Mouse (Mus musculus) induced T-regulatory cell, adult 2 months (primary cell): ENCODE data around the gene Pde10a.

Source experiments
- DNase-seq: peaks from one replicate; pipeline ENCODE4 v3.0.0-alpha.2; 2012; ENCODE audit warnings: low read depth

Pde10a gene

GRCm38 (mm10) chr17:8525225-8525721 lies at the start of gene Pde10a:
Gene Pde10a, plus strand, starts transcription at chr17:8525372.
- DNase-seq, result peak; percentile 10

DNA sequence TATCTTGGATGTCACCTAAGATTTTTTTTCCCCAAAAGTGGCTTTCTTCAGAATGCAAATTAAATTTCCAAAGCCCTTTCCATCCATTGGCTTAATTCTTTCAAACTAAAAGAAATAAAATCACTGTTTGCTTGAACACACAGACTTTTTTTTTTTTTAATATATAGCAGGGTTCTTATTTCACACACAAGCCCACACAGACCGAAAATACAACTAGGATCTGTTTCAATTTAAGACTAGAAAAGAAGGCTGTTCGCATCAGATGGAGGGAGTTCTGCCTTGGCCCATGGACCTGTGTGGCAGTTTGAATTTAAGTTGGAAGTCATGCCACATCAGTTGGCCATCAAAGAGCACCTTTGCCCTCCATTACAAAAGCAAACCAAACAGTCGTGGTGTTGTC lies 46.6 kb upstream of the Pde10a start:
- DNase-seq, result no peak

DNA sequence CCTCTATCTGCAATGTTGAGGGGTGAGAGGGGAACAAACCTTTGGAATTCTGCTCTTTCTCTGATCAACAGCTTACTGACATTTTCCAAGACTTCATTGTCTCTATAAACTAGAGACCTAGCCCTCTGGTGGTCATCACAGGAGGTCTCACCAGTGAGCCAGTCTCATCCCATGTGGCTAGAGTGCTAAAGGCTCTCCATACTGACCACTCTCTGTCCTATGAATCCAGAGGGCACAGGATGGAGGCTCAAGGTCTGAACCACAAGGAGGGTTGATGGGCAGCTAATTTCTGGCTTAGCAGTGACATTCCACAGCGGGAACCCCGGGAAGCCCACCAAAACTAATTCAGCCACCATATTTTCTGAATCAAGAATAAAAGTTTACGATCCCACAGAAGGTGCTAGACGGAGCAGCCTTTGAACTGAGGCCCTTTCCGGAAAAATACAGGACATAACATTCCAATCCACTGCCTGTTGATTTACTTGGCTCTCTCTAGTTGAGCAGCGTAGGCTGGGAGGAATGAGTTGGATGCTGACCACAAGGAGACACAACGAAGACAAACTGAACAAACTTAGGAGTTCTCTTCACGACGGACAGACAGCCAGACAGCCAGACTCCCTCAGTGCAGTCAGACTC lies 45.6 kb upstream of the Pde10a start:
- DNase-seq, result no peak

DNA sequence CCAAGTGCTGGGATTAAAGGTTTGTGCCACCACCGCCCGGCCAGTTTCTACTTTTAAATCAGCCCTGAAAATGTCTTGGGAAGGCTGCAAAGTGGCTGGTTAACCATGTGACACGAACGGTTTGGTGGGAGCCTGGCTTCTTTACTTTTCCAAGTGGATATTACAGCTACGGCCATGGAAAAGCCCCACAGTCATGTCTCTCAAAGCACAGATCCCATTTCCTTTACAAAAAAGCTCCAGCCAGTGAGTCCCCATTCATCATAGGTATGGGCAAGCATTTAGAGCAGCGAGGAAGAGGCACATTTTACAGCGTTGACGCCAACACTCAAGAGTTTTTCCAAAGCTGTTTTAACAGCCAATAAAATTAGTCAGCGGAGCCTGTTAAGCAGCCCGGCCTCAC lies 43.4 kb upstream of the Pde10a start:
- DNase-seq, result no peak

DNA sequence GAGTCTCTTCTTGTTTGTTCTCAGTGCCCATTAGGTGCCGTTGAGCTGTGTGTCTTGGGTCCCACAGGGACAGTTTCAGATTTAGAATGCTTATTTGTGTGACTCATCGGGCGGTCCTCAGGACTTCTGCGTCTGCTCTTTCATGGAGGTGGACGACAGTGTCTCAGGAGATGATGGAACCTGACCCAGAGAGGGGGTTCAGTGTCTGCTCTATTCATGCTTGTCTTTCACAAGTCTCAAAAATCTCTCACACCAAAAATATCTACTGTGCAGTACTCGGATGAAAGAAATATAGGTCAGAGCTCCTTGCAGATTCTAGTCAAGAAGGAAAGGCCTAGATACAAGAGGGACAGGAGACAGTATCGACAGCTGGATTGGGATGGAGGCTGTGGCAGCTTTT lies 42.3 kb upstream of the Pde10a start:
- DNase-seq, result no peak

DNA sequence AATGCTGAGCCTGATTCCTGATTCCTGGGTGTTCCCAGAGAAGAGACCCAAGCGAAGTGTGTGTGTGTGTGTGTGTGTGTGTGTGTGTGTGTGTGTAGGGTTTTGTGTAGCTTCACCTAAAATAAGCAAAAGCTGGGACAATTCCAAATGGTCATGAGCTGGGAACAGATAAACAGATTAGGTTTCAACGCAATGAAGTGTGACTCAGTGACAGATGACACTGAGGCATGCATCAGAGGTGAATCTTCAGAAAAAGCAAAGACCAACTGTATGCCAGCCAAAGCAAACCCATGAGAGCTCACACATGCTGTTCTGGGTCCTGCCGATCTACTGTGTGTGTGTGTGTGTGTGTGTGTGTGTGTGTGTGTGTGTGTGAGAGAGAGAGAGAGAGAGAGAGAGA lies 40.9 kb upstream of the Pde10a start:
- DNase-seq, result no peak

DNA sequence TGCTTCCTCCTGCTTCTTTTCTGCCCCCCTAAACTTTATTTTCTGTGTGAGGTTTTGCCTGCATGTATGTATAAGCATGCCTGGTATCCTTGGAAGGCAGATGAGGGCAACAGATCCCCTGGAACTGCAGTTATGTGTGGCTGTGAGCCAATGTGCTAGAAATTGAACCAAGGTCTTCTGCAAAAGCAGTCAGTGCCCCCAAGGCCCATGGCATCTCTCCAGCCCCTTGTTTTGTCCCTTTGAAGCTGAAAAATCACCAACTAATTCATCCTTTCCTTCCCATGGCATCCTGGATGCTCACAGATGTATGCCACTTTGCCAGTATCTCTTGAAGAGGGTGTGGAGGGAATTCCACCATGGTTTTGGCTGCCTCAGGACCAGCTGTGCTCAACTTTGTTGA lies 40.0 kb upstream of the Pde10a start:
- no peak for DNase-seq

DNA sequence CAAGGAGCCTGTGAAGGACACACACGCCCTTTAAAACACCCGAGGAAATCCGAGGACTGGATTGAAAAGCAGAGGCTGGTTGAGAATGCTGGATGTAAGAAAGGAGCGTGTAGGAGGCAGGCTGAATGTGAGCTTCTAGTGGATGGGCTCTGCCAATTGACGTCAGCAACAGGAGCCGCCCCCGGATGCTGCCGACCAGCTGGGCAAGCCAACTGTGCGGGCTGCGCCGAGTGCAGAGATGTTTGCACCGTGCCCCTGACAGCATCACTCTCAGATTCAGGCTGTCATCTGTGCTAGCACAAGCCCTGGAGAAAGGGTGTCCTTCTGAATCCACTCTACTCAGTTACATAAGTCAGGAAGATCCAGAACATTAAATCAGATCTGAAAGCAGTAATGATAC lies 37.3 kb upstream of the Pde10a start:
- DNase-seq, result no peak

DNA sequence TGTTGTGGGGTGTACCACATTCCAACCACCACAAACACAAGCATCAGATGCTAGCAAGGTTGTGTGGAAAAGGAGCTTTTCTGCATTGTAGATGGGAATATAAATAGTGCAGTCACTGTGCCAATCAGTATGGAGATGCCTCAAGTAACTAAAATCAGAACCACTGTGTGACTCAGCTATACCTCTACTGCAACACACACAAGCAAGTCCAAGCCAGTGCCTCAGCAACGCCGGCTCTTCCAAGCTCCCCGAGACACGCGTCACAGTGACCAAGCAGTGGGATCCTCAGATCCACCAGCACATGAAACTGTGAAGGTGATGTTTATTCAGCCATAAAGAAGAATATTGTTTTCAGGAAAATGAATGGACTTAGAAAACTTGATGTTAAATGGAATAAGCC lies 34.2 kb upstream of the Pde10a start:
- no peak for DNase-seq

DNA sequence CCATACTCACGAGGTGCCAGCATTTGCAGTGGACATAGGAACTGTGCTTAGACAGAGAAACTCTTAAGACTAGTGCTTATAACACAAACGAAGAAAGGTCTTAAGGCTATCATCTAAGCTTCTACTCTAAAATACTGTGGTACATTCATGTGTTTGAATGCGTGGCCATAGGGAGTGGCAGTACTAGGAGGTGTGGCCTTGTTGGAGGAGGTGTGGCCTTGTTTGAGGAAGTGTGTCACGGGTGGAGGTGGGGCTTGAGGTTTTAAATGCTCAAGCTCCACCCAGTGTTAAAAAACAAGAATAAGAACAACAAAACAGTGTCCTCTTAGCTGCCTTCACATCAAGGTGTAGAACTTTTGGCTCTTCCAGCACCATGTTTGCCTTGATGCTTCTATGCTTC lies 31.7 kb upstream of the Pde10a start:
- peak; percentile 21 for DNase-seq

GRCm38 (mm10) chr17:8498151-8498550 lies 27.0 kb upstream of the Pde10a start:
- no peak for DNase-seq

- DNase-seq, result no peak
These were observed 26.5 kb upstream of the Pde10a start for GRCm38 (mm10) chr17:8498655-8499054.

DNA sequence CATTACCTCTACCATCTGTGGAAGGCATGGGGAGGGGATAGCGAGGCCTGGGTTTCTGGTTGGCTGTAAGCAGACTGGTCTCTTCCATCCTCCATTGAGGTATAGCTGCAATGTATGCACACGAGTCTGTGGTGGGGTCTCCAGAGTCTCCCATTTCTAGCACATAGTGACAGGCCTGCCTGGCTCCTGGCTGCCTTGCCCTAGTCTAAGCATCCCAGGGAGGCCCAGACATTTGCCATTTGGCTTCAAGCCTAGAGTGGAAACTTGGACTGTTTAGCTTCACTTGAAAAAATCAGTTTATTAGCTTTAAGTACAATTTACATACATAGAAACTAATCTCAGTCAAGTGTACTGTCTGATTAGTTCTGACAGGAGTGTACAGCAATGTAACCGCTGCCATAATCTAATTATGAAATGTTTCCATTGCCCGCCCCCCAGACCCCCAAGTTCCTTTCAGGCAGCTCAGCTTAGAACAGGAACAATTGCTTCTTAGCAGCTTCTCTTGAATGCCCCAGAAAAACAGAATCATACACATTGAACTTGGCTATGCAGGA lies 25.5 kb upstream of the Pde10a start:
- no peak for DNase-seq

DNA sequence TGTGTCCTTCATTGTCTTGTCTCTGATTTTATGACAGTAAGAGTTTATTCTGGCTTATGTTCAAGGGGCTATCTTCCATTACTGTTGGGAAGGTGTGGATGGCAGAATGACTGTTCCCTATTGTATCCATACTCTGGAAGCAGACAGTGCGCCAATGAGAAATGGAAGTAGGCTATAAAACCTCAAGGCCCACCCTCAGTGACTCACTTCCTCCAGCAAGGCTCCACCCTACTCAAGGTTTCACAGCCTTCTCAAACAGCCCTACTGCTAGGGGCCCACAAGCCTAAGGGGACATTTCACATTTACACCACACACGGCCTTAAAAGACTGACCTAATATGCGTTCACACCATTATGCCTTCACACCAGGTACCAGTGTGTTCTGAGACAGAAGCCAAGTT lies 20.8 kb upstream of the Pde10a start:
- no peak for DNase-seq

DNA sequence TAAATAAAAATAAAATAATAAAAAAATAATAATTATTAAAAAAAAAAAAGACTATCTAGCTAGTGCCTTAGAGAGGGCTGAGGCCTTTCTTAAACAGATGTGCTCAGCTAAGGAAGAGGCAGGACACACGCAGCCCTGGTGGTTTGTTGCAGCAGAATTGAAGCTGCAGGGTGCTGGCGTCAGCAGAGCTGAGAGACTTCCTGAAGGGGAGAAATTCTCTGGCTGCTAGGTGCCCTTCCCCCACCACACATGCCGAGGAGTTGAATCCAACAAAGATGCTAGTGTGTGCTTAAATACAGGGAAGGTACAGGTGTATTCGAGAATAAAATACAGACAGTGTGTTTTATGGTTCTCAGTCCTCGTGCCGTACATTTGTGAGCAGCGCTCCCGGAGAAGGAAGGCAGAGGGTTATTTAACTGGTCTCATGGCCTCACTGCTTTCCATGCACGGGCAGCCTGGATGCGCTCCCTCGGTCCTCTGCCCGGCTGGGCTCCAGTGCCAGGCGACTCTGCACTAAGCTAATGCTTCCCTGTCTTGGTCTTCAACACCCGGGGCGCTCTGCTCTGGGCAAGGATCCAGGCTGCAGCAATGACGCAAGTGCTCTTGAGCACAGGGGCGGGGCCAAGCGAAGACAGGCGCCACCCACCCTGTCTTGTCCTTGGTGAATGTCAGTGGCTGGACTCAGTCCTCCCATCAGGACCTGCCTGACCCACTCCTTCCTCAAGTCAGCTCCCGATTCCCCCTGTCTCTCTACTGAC lies 19.3 kb upstream of the Pde10a start:
- peak; percentile 67 for DNase-seq

GRCm38 (mm10) chr17:8506726-8507125 lies 18.4 kb upstream of the Pde10a start:
- peak; percentile 10 for DNase-seq

DNA sequence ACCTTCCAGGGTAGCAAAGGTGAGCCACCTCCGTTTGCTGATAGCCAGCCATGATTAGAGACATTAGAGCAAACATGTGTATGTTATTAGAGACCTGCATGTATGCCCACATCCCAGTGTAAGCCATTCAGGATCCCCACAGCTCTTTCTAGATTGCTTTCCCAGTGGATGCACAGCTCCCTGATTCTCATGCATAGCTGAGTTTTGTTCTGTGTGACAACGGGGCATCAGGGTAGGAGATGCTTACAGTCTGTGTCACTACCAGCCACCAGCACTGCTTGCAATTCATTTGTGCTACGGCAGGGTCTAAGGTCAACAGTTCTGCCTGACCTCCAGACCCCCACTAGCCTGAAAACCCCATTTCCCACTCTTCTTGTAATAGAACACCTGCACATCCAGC lies 17.5 kb upstream of the Pde10a start:
- DNase-seq, result no peak

GRCm38 (mm10) chr17:8508305-8509141 lies 16.6 kb upstream of the Pde10a start:
- no peak for DNase-seq

DNA sequence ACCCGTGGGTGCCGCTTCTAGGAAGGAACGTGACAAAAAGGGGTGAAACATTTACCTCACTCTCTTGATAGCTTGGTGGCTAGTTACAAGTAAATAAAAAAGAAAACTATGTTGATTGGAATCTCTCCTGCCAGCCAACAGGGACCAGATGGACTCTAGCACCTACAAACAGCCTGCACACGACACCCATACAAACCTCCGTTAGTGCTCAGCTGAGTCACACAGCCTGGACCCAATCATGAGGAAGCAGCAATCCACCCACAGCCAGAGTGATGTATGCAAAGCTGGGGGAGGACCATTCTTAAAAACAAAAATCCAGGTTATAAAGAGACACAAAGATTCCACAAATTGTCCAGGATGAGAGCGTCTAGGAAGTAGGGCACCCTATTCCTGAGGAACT lies 9.2 kb upstream of the Pde10a start:
- no peak for DNase-seq

- DNase-seq, result no peak
These were observed 1.2 kb upstream of the Pde10a start for GRCm38 (mm10) chr17:8523986-8524385.

- DNase-seq, result peak; percentile 22
These were observed 596 bp upstream of the Pde10a start for GRCm38 (mm10) chr17:8524387-8525165.
